Mouse (Mus musculus) A20 (cell line): Measurements from ENCODE around the gene Ncbp2.
"Not testable (repeated sequence)": the region's sequence is repeated elsewhere in the genome, so short reads cannot be mapped to it uniquely, and the experiment has no call there.

ENCODE experiments used
- DNase-seq: peaks from one replicate; pipeline ENCODE4 v3.0.0-alpha.2; 2011; ENCODE audit warnings: low read depth, low spot score

Gene Ncbp2

DNA sequence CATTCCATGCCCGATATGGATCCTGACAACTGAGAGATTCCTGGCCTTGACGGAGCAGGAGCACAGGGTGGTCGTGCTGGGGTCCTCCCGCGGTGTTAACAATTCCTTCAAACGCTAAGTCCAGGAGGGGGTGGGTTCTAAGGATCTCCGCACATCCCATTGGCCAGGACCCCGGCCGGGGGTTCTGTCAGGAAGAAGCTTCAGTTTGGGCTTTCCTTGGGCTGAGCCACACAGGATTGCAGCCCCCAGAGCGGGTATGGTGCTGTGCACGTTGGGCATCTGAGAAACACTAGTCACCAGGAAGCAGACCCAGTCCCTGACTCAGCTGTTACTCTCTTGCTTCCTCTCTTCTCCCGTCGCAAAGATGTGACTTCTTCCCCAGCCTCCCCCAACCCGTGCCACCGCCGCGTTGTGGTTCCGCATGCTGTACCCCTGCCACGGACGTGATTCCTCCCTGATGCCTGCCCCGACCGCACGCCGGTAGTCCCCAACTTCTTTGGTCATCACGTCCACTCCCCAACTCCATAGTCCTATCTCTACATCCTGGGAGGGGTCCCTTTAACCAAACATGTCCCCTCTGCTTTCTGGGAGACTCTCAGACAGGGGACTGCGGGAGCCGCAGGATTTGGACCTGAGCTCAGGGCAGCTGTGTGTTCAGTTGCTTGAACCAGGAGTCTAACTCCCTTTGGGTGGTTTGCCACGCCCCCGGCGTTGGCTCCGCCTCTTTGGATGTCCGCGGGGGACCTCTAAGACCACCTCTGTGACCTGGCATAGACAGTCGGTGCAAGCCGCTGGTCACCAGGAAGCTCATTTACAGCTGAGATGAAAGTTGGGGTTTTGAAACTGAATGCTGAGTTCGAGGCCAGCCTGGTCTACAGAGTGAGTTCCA is 13.0 kb upstream of the Ncbp2 start:
- no peak for DNase-seq

DNA sequence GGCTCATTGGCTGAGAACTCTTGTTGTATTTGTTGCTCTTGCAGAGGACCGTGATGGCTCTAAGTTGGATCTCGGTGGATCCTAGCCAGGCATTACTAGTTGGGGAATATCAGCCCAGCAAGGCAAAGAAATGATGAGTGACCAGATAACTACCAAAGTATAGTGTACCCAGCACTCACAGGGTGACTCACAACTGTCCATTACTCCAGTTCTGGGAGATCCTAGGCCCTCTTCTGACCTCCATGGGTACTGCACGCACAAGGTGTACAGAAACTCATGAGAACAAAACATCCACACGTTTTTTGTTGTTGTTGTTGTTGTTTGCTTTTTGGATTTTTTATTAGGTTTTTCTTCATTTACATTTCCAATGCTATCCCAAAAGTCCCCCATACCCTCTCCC is 11.7 kb upstream of the Ncbp2 start:
- no peak for DNase-seq

DNA sequence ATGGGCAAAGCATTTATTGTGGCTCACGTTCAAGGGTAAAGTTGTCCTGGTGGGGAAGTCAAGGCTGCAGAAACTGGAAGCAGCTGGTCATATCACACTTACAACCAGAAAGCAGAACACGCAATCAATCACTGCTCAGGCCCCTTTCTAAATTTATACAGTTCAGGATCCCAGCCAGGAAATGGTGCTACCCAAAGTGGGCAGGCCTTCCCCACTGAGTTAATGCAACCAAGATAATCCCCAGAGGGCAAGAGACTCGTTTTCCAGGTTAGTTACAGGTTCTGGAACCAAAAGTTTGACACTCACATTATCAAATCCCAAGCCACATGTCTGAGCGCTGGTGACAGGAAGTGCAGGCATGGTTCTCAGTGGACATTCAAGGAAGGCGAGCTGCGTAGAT is 9.5 kb upstream of the Ncbp2 start:
- DNase-seq: no peak

DNA sequence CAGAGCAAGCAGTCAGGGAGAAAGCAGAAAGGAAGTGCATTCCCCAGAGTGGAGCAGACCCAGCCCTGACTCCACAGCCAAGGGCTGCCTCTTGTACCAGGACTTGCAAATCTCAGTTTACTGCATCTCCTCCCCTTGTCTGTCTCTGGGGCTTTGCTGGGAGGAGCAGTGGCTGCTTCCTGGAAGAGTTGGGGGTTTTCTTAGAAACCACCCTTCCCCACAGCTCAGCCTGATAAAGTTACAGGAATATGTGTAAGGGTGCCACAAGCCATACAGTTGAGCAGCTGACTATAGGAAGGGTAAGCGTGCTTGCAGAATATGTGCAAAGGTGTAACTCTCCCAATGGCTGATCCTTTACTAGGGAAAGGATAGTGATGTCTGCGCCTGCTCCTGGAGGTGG is 7.7 kb upstream of the Ncbp2 start:
- no peak for DNase-seq

DNA sequence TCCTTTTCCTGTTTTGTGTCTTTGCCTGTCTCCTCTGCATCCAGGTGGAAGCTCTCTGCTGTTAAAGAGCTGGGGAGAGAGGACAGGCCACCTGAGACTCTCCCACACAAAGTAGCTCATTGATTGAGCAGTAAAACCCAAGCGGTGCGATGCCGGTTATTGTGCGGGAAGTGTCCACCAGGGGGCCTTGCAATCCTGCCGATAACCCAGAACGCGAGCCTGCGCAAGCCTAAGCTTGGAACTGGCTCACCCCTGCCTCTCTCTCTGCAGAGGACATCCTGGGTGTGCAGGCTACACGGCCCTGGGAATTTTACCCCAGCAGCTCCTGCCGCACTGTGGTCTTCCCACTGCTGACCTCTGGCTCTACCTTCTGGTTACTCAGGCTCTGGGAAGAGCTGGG is 4.3 kb upstream of the Ncbp2 start:
- peak; percentile 75 for DNase-seq

DNA sequence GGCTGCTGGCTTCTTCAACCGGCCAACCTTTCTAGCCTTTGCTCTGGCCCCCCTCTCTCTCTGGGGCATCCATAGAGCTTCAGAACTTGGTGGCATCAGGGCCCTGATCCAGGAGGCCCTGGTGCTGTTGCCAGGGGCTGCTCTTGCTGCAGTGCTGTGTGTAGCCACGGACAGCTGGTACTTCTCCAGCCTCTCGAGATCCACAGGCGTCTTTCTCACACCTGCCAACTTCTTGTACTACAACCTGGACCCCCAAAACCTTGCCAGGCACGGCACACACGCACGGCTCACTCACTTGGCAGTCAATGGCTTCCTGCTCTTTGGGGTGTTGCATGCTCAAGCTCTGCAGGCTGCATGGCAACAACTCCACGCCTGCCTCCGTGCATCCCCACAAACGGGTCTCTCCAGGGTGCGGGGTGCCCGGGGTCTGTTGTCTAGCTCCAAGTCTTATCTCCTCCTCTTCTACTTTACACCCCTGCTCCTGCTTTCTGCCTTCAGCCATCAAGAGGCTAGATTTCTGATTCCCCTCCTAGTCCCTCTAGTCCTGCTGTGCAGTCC is 3.5 kb upstream of the Ncbp2 start:
- DNase-seq: no peak

DNA sequence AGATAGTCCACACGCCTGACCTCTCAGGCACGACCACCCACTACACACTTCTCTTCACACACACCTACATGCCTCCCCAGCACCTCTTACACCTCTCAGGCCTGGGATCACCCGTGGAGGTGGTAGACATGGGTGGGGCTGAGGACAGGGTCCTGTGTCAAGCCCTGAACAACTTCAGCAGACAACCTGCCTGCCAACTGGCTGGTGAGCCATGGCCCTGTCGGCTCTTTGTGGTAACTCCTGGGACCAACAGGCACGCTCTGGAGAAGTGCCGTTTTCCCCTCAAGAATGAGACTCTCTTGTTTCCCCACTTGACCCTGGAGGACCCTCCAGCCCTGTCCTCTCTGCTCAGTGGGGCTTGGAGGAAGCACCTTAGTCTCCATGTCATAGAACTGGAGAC is 2.9 kb upstream of the Ncbp2 start:
- DNase-seq: no peak

DNA sequence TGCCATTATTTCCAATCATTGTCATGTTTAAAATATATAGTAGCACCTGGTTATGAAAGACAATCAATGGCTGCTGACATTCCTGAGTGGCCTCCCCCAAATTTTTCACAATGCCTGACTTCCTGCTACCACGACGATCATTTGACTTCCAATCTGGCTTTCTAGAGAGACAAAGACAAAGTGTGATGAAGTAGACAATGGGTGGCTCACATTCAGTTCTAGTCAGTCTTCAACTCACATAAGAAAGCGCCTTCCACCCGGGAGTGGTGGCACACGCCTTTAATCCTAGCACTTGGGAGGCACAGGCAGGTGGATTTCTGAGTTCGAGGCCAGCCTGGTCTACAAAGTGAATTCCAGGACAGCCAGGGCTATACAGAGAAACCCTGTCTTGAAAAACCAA is 2.3 kb upstream of the Ncbp2 start:
- DNase-seq: not testable (repeated sequence)

DNA sequence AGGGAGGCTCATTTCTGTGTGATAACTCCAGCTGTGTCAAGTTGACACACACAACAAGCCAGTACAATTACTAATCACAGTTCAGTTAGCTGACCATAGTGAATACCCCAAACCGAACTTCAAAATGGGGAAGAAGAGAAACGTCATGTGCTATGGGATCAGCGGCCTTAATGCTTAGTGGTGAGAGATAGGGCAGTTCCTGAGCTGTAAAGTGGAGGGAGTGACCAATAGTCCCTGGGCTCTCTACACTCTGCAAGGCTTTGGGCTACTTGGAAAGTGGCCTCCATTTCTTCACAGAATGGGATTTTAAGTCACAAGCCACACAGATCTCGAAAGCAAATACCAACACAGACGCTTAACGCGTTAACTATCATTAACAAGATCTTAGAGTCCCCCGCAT is 980 bp upstream of the Ncbp2 start:
- peak; percentile 59 for DNase-seq

DNA sequence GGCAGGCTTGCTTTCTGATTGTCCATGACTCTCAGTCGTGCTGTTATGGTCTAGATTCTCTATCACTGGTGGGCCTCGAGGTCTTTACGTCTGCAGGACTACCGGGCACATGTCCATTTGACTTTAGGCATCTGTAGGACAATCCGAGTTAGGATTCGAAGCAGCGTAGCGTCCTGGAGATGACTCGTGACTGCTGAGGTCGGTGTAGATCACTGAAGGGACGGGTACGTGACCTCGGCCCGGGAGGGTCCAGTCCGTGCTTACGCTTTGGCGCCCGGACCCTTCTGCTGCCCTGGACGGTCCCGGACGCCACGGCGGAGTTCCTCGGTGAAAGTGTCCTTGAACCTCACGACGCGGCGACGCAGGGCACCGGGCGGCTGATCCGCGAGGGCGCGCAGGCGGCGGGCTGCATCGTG is 404 bp upstream of the Ncbp2 start:
- DNase-seq: no peak

DNA sequence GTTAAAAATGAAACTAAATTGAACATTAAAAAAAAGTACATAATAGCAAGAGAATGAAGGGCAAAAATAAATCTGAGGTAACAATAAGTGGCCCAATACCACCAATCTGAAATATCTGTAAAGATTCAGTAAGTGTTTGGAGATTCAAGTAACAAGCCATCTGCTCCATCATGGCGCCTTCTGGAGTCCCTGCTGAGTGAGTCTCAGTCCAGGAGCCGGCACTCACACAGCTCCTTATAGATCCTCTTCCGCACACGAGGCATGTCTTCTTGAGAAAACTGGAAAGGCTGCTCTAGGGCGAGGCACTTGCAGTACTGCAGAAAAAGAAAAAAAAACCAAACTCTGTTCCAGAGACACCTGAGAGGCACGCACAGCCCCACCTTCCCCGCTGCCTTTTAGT is 14.9 kb downstream of the Ncbp2 start:
- no peak for DNase-seq

DNA sequence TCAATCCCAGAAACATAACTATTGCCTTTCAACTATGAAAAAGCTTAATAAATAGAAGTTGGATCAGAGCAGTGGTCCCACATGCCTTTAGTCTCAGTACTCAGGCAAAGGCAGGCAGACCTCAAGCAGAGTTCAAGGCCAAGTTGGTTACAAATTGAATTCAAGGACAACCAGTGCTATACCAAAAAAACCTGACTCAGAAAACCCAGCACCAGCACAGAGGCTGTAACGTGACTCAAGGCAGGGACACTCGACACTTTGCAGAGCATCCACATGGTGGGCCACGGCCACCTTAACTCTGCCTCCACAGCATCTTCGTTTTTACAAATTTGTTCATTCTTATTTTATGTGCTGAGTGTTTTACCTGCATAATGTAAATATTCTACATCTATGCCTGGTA is 26.9 kb downstream of the Ncbp2 start:
- DNase-seq: no peak

DNA sequence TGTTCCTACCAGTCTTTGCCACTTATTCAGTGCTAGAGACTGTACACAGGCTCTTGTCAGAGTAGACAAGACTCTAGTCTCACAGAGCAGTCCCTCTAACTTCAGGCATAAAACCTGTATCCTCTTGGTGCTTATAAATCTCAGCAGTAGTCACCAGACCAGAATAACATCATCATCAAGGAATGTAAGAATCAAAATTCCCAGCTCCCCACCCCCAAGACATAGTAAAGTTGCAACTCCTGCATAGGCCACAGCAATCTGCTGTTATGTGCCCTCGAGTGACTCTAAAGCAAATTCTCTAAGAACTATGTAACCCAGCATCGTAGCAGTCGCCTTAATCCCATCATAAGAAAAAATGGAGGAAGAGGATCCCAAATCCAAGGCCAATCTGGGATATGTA is 31.2 kb downstream of the Ncbp2 start:
- DNase-seq: no peak

DNA sequence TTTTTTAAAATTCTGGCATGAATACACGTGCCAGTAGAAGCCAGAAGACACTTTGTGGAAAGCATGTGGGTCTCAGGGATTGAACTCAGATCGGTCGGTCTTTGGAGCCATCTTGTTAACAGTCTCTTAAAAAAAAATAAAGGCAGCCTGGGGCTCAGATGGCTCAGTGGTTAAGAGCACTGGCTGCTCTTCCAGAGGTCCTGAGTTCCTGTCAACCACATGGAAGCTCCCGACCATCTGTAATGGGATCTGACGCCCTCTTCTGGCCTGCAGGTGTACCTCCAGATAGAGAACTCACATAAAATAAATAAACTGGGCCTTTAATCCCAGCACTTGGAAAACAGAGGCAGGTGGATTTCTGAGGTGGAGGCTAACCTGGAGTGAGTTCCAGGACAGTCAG is 32.6 kb downstream of the Ncbp2 start:
- DNase-seq: no peak

DNA sequence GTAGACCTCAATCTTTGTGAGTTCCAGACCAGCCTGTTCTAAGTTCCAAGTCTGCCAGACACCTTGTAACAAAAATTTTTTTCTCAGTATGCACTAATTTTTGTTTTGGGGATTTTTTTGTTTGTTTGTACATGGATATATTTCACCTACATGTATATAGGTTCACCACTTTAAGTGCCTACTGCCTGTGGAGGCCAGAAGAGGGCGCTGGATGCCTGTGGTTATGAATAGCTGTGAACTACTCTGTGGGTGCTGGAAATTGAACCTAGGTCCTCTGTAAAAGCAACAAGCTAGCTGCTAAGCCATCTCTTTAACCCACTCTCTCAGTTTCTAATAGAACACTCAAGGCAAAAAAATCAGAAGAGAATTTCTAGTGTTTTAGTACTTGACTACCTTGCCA is 43.7 kb downstream of the Ncbp2 start:
- peak; percentile 35 for DNase-seq

DNA sequence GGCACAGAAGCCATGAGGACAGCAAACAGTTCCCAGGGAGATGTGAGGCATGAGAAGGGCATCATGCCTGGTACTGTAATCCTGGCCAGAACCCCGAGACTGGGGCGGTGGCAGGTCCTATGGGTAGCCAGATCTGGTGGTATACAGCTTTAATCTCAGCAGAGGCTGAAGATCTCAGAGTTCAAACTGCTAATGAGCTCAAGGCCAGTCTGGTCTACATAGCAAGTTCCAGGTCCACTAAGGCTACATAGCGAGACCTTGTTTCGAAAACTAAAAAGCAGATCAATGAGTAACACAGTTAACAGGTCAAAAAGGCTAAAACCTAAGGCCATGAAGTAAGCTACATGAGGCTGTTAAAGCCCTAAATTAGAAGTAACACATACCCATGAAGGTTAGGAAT is 44.9 kb downstream of the Ncbp2 start:
- DNase-seq: no peak

DNA sequence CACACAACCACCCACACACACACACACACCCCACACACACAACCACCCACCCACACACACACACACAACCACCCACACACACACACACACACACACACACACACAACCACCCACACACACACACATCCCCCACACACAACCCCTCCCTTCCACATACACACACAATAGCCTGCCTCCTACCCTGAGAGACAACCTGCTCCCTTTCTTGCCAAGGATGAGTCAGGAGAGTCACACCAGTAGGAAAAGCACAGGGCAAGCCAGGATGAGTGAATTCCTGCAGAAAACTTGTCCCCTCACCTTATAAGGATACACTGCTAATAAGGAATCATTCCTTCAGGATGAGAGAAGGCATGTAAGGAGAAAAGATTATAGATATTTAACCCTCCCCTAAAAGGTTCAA is 45.6 kb downstream of the Ncbp2 start:
- DNase-seq: no peak

DNA sequence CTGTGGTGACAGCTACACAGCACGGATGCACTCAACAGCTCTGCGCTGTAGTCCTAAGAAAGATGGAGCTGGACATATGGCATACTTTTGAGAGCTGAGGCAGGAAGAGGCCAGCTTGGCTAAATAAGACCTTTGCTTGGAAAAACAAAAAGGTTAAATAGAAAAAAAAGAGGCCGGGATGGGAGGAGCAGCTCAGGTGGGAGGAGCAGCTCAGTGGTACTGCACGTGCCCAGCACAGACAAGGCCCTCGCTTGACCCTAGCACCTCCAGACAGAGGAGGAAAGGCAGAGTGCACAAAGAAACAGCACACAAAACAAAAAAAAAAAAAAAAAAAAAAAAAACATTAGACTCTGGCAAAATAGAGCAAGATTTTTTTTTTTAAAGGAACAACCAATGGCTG is 48.1 kb downstream of the Ncbp2 start:
- no peak for DNase-seq

DNA sequence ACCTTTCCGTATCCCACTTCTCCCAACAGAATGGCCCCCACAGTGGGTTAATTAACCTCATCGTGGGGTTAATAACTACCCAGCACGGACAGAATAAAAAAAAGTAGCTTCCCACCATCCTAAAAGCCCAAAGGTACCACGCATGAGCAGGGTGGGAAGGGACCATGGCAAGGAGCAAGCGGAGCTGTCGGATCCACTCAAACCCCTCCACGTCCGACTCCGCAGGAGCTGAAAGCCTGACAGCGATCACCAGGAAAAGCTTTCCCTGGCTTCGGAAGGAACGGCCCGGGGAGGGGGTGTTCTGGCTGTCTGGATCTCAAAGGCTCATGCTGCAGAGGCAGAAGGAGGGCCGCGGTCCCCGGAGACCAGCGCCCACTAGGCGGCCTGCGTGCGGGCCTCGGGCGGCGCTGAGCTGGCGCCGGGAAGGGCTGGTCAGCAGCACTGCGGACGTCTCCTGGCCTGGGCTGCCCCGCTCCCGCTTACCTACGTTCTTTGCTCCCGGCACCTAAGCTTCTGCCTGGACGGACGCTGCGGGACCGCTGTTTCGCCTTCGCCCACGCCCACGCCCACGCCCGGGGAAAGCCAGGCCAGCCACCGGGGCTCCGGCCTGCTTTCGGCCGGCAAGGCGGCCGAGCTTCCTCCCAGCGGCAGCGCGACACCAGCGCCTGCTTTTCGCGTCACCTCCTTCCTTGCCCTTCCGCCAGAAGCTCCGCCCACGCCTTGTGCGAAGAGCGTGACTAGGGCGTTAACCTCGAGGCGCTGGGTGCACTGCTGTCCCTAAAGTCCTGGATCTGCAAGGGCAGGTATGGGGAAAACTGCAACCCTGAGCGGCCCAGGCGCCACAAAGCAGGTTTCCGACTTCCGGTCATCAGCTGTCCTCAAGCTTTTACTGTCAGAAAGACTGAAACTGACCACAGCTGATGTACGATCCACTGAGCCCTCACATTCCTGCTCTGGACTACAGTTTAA is 54.5 kb downstream of the Ncbp2 start, which contains the start of gene Senp5:
Senp5 (minus strand) TSS at position 779 of the 969 bp plus-strand sequence.
- peak; percentile 93 for DNase-seq

DNA sequence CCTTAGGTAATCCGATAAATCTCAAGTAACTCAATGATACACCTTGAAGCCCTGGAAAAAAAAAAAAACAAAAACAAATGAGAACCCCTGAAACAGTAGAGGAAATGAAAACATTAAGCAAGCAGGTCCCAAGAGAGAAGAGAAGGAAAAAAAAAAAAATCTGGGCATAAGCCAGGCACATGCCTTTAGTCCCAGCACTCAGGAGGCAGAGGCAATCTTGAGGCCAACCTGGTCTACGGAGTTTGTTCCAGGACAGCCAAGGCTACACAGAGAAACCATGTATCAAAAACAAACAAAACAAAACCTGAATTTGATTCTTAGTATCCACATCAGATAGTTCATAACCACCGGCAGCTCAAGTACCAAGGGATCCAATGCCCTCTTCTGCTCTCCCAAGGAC is 56.4 kb downstream of the Ncbp2 start:
- DNase-seq: no peak

DNA sequence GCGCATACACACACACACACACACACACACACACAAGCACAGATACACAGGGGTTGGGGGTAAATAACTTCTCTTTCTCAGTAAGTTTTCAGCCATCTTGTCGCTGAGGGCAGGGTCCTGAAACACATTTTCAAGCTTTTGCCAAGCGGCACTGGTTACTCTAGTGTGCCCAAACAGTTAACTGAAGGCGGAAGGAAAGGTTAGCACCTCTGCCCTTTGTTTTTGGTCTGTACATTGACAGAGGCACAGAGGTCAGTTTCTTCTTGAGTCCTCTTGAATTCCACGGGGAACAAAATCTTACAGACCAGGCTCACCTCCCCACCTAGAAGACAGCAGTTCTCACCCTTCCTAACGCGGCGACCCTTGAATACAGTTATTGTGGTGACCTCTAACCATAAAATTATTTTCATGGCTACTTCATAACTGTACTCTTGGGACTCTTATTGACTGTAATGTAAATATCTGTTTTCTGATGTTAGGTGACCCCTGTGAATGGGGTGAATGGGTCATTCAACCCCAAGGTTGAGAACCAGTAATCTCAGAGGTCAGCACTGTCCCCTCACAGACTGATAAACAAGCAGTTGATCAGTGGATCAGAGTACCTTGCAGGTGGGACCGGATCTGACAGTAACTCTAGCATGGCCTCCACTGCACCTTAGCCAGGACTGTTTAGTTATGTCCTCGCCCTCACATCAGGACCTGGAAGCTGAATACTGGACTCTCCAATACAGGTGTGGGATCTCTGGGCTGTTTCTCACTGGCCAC is 60.4 kb downstream of the Ncbp2 start:
- DNase-seq: no peak
